Mouse (Mus musculus): ENCODE results near the gene Plcd1. TPM values are rescaled to one million over a fixed set of nuclear protein-coding genes. Genes with fewer than 3 reads are reported as not detected.
A peak's percentile ranks its signal among the peaks of the same experiment; 100 is the strongest.

Gene Plcd1
- polyA plus RNA-seq, 1 experiment from 2014 or later = 1.6 TPM

GRCm38 (mm10) chr9:119067601-119068000 is 25.7 kb downstream of the Plcd1 start:
- no peak overlapping the region for H3K27ac ChIP-seq (ENCODE audit: low read length)
- no peak overlapping the region for H3K4me3 ChIP-seq (ENCODE audit: low read depth, low read length)
- no peaks in the 10 kb centered on the region for H3K36me3 ChIP-seq (ENCODE audit: control insufficient read depth, insufficient read depth)
- no peak overlapping the region for H3K9ac ChIP-seq (ENCODE audit: low read depth, low read length)
- no peaks in the 10 kb centered on the region for H3K4me1 ChIP-seq (ENCODE audit: control insufficient read depth, low read depth, low read length)
- no peaks in the 10 kb centered on the region for H3K9me3 ChIP-seq (replicated peaks; ENCODE audit: control insufficient read depth, low read length)
- H3K4me2 ChIP-seq (ENCODE audit: low read depth, low read length) = no peak overlapping the region
- ATAC-seq (ENCODE audit: low read depth) = no peak
- WGBS (ENCODE audit: insufficient replicate concordance) = 3% methylated on average over 6 of the region's 6 CpGs
- H3K27me3 ChIP-seq (ENCODE audit: control insufficient read depth, insufficient read depth, low read depth, low read length) = no peaks in the 10 kb centered on the region

GRCm38 (mm10) chr9:119064296-119064695 is 29.0 kb downstream of the Plcd1 start:
- no peak overlapping the region for H3K4me3 ChIP-seq (ENCODE audit: low read depth, low read length)
- H3K9ac ChIP-seq (ENCODE audit: low read depth, low read length) = no peak overlapping the region
- no peaks in the 10 kb centered on the region for H3K4me1 ChIP-seq (ENCODE audit: control insufficient read depth, low read depth, low read length)
- no peaks in the 10 kb centered on the region for H3K9me3 ChIP-seq (replicated peaks; ENCODE audit: control insufficient read depth, low read length)
- ATAC-seq (ENCODE audit: low read depth) = peak; percentile 25; the same call in 1 of the 2 replicates
- H3K27ac ChIP-seq (ENCODE audit: low read length) = no peak overlapping the region
- H3K27me3 ChIP-seq (ENCODE audit: control insufficient read depth, insufficient read depth, low read depth, low read length) = no peaks in the 10 kb centered on the region
- no peak overlapping the region for H3K4me2 ChIP-seq (ENCODE audit: low read depth, low read length)
- H3K36me3 ChIP-seq (ENCODE audit: control insufficient read depth, insufficient read depth) = no peaks in the 10 kb centered on the region
- 39% methylated on average over 4 of the region's 4 CpGs for WGBS (ENCODE audit: insufficient replicate concordance)

- H3K9ac ChIP-seq (ENCODE audit: low read depth, low read length) = no peak overlapping the region
- no peak overlapping the region for H3K4me3 ChIP-seq (ENCODE audit: low read depth, low read length)
- H3K9me3 ChIP-seq (replicated peaks; ENCODE audit: control insufficient read depth, low read length) = no peaks in the 10 kb centered on the region
- H3K27ac ChIP-seq (ENCODE audit: low read length) = no peak overlapping the region
- WGBS (ENCODE audit: insufficient replicate concordance) = 35% methylated on average over 19 of the region's 19 CpGs
- ATAC-seq (ENCODE audit: low read depth) = no peak
- H3K27me3 ChIP-seq (ENCODE audit: control insufficient read depth, insufficient read depth, low read depth, low read length) = no peaks in the 10 kb centered on the region
- no peaks in the 10 kb centered on the region for H3K4me1 ChIP-seq (ENCODE audit: control insufficient read depth, low read depth, low read length)
- H3K4me2 ChIP-seq (ENCODE audit: low read depth, low read length) = no peak overlapping the region
- H3K36me3 ChIP-seq (ENCODE audit: control insufficient read depth, insufficient read depth) = no peaks in the 10 kb centered on the region
Measured at GRCm38 (mm10) chr9:119063036-119063644, 30.2 kb downstream of the Plcd1 start.

- ATAC-seq (ENCODE audit: low read depth) = no peak
- Histone ChIP-seq H3K27ac (ENCODE audit: low read length) (no peak overlapping the region), H3K4me2 (ENCODE audit: low read depth, low read length) (no peak overlapping the region), H3K9me3 (replicated peaks; ENCODE audit: control insufficient read depth, low read length) (no peaks in the 10 kb centered on the region), H3K4me1 (ENCODE audit: control insufficient read depth, low read depth, low read length) (no peaks in the 10 kb centered on the region), H3K4me3 (ENCODE audit: low read depth, low read length) (no peak overlapping the region), H3K27me3 (ENCODE audit: control insufficient read depth, insufficient read depth, low read depth, low read length) (no peaks in the 10 kb centered on the region), H3K9ac (ENCODE audit: low read depth, low read length) (no peak overlapping the region), H3K36me3 (ENCODE audit: control insufficient read depth, insufficient read depth) (no peaks in the 10 kb centered on the region)
- 65% methylated on average over 10 of the region's 10 CpGs for WGBS (ENCODE audit: insufficient replicate concordance)
Measured at GRCm38 (mm10) chr9:119060701-119061100, 32.6 kb downstream of the Plcd1 start.

GRCm38 (mm10) chr9:119058245-119058644 is 35.1 kb downstream of the Plcd1 start:
- H3K9ac ChIP-seq (ENCODE audit: low read depth, low read length) = no peak overlapping the region
- WGBS (ENCODE audit: insufficient replicate concordance) = 68% methylated on average over 7 of the region's 7 CpGs
- H3K4me1 ChIP-seq (ENCODE audit: control insufficient read depth, low read depth, low read length) = no peaks in the 10 kb centered on the region; the same call in 1 of the 2 replicates
- no peak overlapping the region for H3K27ac ChIP-seq (ENCODE audit: low read length)
- no peak for ATAC-seq (ENCODE audit: low read depth)
- H3K36me3 ChIP-seq (ENCODE audit: control insufficient read depth, insufficient read depth) = no peaks in the 10 kb centered on the region
- H3K27me3 ChIP-seq (ENCODE audit: control insufficient read depth, insufficient read depth, low read depth, low read length) = peaks cover 4% of the 10 kb centered on the region; the same call in 1 of the 2 replicates
- H3K4me2 ChIP-seq (ENCODE audit: low read depth, low read length) = no peak overlapping the region
- H3K4me3 ChIP-seq (ENCODE audit: low read depth, low read length) = no peak overlapping the region
- H3K9me3 ChIP-seq (replicated peaks; ENCODE audit: control insufficient read depth, low read length) = no peaks in the 10 kb centered on the region

GRCm38 (mm10) chr9:119055336-119055735 is 38.0 kb downstream of the Plcd1 start:
- Histone ChIP-seq H3K9ac (ENCODE audit: low read depth, low read length) (no peak overlapping the region), H3K4me2 (ENCODE audit: low read depth, low read length) (no peak overlapping the region), H3K4me3 (ENCODE audit: low read depth, low read length) (no peak overlapping the region), H3K27ac (ENCODE audit: low read length) (no peak overlapping the region), H3K36me3 (ENCODE audit: control insufficient read depth, insufficient read depth) (no peaks in the 10 kb centered on the region), H3K9me3 (replicated peaks; ENCODE audit: control insufficient read depth, low read length) (no peaks in the 10 kb centered on the region), H3K27me3 (ENCODE audit: control insufficient read depth, insufficient read depth, low read depth, low read length) (peaks cover 18% of the 10 kb centered on the region), H3K4me1 (ENCODE audit: control insufficient read depth, low read depth, low read length) (peaks cover 7% of the 10 kb centered on the region)
- no peak for ATAC-seq (ENCODE audit: low read depth)
- WGBS (ENCODE audit: insufficient replicate concordance) = 52% methylated on average over 4 of the region's 4 CpGs

- Histone ChIP-seq H3K27ac (ENCODE audit: low read length) (no peak overlapping the region), H3K36me3 (ENCODE audit: control insufficient read depth, insufficient read depth) (no peaks in the 10 kb centered on the region), H3K4me3 (ENCODE audit: low read depth, low read length) (no peak overlapping the region), H3K9ac (ENCODE audit: low read depth, low read length) (no peak overlapping the region), H3K27me3 (ENCODE audit: control insufficient read depth, insufficient read depth, low read depth, low read length) (peaks cover 18% of the 10 kb centered on the region), H3K4me2 (ENCODE audit: low read depth, low read length) (no peak overlapping the region), H3K4me1 (ENCODE audit: control insufficient read depth, low read depth, low read length) (peaks cover 8% of the 10 kb centered on the region), H3K9me3 (replicated peaks; ENCODE audit: control insufficient read depth, low read length) (no peaks in the 10 kb centered on the region)
- 43% methylated on average over 9 of the region's 9 CpGs for WGBS (ENCODE audit: insufficient replicate concordance)
- no peak for ATAC-seq (ENCODE audit: low read depth)
Measured at GRCm38 (mm10) chr9:119053964-119054576, 39.2 kb downstream of the Plcd1 start.

- Histone ChIP-seq H3K36me3 (ENCODE audit: control insufficient read depth, insufficient read depth) (no peaks in the 10 kb centered on the region), H3K4me3 (ENCODE audit: low read depth, low read length) (peak within 1 kb of the TSS; percentile 44), H3K9me3 (replicated peaks; ENCODE audit: control insufficient read depth, low read length) (no peaks in the 10 kb centered on the region), H3K4me2 (ENCODE audit: low read depth, low read length) (peak within 1 kb of the TSS; percentile 55), H3K4me1 (ENCODE audit: control insufficient read depth, low read depth, low read length) (peaks cover 20% of the 10 kb centered on the region), H3K27me3 (ENCODE audit: control insufficient read depth, insufficient read depth, low read depth, low read length) (peaks cover 18% of the 10 kb centered on the region), H3K9ac (ENCODE audit: low read depth, low read length) (peak within 1 kb of the TSS; percentile 37), H3K27ac (ENCODE audit: low read length) (no peak within 1 kb of the TSS)
- 27% methylated on average over 22 of the region's 22 CpGs for WGBS (ENCODE audit: insufficient replicate concordance)
- peak; percentile 89 for ATAC-seq (ENCODE audit: low read depth)
Measured at GRCm38 (mm10) chr9:119052154-119052944, 41.0 kb downstream of the Plcd1 start, which contains the start of gene Vill. Gene Vill, plus strand, starts transcription at chr9:119052778.

GRCm38 (mm10) chr9:119051158-119051557 is 42.1 kb downstream of the Plcd1 start:
- H3K36me3 ChIP-seq (ENCODE audit: control insufficient read depth, insufficient read depth) = no peaks in the 10 kb centered on the region
- peaks cover 20% of the 10 kb centered on the region for H3K4me1 ChIP-seq (ENCODE audit: control insufficient read depth, low read depth, low read length)
- ATAC-seq (ENCODE audit: low read depth) = no peak
- H3K4me2 ChIP-seq (ENCODE audit: low read depth, low read length) = no peak overlapping the region
- H3K9me3 ChIP-seq (replicated peaks; ENCODE audit: control insufficient read depth, low read length) = no peaks in the 10 kb centered on the region
- peaks cover 18% of the 10 kb centered on the region for H3K27me3 ChIP-seq (ENCODE audit: control insufficient read depth, insufficient read depth, low read depth, low read length)
- WGBS (ENCODE audit: insufficient replicate concordance) = 39% methylated on average over 2 of the region's 2 CpGs
- H3K27ac ChIP-seq (ENCODE audit: low read length) = no peak overlapping the region
- H3K4me3 ChIP-seq (ENCODE audit: low read depth, low read length) = no peak overlapping the region
- no peak overlapping the region for H3K9ac ChIP-seq (ENCODE audit: low read depth, low read length)
